17 mouse cellular contexts compared by ENCODE assay signal in the genomic region with DNA sequence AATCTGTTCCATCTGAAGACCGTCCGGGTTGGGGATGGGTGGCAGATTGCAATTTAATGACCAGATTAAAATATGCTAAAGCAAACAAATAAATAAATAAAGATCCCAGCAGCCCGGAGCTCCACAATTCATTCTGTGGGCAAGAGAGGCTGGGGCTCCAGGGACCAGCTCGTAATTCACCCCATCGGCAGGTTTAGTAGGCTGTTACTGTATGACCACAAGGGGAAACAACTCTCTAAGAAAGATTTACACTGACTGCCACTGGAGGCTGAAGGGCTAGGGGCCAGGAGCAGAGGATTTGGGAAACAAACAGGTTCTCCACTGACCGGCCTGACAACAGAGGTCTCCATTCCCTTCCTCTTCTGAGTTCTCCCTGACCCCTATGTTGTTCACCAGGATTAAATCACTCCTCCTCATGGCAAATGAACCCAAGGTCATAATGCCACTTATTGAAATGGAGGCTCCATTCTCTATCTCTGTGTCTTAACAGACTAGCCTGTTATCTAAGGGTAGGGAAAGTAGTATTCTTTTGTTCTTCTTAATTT.
"Had no signal": no experiment of that assay in that cellular context is flagged by ENCODE, and none has a peak within 500 bp of the region (broad histone marks: within the 10 kb centered on the region; RNA-seq: fewer than 3 reads in every experiment).

No protein-coding gene starts in this region.

- H3K36me3 ChIP-seq: hindbrain, embryonic 15.5 days; limb, embryonic 15.5 days; liver, embryonic 13.5 days; lung, embryonic 15.5 days had no signal

- H3K27ac ChIP-seq: hindbrain, embryonic 15.5 days; limb, embryonic 15.5 days; liver, embryonic 13.5 days; lung, embryonic 15.5 days; macrophage; stomach, postnatal 0 days had no signal

- H3K9me3 ChIP-seq: hindbrain, embryonic 15.5 days; limb, embryonic 15.5 days; liver, embryonic 13.5 days; lung, embryonic 15.5 days had no signal

- H3K27me3 ChIP-seq: hindbrain, embryonic 15.5 days; limb, embryonic 15.5 days; liver, embryonic 13.5 days; lung, embryonic 15.5 days had no signal

- DNase-seq: kidney, postnatal 25 days; layer of hippocampus, adult 9-11 months; layer of hippocampus, postnatal 36 days; liver, embryonic 13.5 days; liver, postnatal 0 days; lung, postnatal 14 days; midbrain, embryonic 14.5 days; thymus, adult 2 months; thymus, postnatal 25 days had no signal

- H3K4me3 ChIP-seq: hindbrain, embryonic 15.5 days; limb, embryonic 15.5 days; liver, embryonic 13.5 days; lung, embryonic 15.5 days; megakaryocyte, embryonic 14.5 days; myocyte had no signal

- H3K9ac ChIP-seq: hindbrain, embryonic 15.5 days; limb, embryonic 15.5 days; liver, embryonic 13.5 days; liver, postnatal 0 days; lung, embryonic 15.5 days had no signal

- H3K4me2 ChIP-seq: hindbrain, embryonic 15.5 days; limb, embryonic 15.5 days; liver, embryonic 13.5 days; lung, embryonic 15.5 days had no signal

- ATAC-seq: intestine, embryonic 16.5 days; liver, postnatal 0 days had no signal

- H3K4me1 ChIP-seq: hindbrain, embryonic 15.5 days; limb, embryonic 15.5 days; liver, embryonic 13.5 days; megakaryocyte, embryonic 14.5 days had no signal
